Mouse (Mus musculus): ENCODE measurements around the gene B230217C12Rik. TPM values are rescaled to one million over a fixed set of nuclear protein-coding genes. Genes with fewer than 3 reads are reported as not detected.
A peak's percentile ranks its signal among the peaks of the same experiment; 100 is the strongest.

The B230217C12Rik gene
- polyA plus RNA-seq, 1 experiment from 2014 or later: 15.0 TPM

GRCm38 (mm10) chr11:97800691-97801408 lies 39.7 kb upstream of the B230217C12Rik start:
- Histone ChIP-seq H3K4me3 (ENCODE audit: low read depth, low read length) (peak overlapping the region; percentile 80), H3K4me1 (ENCODE audit: control insufficient read depth, insufficient read depth, low read length) (peaks cover 32% of the 10 kb centered on the region), H3K4me2 (ENCODE audit: low read depth) (peak overlapping the region; percentile 67), H3K36me3 (ENCODE audit: control insufficient read depth, insufficient read depth, low read length) (no peaks in the 10 kb centered on the region), H3K27ac (ENCODE audit: low read depth, low read length) (peak overlapping the region; percentile 79), H3K9ac (ENCODE audit: low read length) (peak overlapping the region; percentile 74), H3K9me3 (ENCODE audit: control insufficient read depth, low read length) (no peaks in the 10 kb centered on the region), H3K27me3 (ENCODE audit: control insufficient read depth, insufficient read depth, low read length) (no peaks in the 10 kb centered on the region)
- 10% methylated on average over 17 of the region's 17 CpGs for WGBS
- ATAC-seq (ENCODE audit: insufficient read depth, low FRiP score, low TSS enrichment) (no peak), DNase-seq (ENCODE audit: low spot score) (no peak)

GRCm38 (mm10) chr11:97801409-97802193 lies 39.0 kb upstream of the B230217C12Rik start:
- DNase-seq (ENCODE audit: low spot score) (no peak), ATAC-seq (ENCODE audit: insufficient read depth, low FRiP score, low TSS enrichment) (no peak)
- no peaks in the 10 kb centered on the region for H3K9me3 ChIP-seq (ENCODE audit: control insufficient read depth, low read length)
- H3K27me3 ChIP-seq (ENCODE audit: control insufficient read depth, insufficient read depth, low read length): no peaks in the 10 kb centered on the region
- peaks cover 40% of the 10 kb centered on the region for H3K4me1 ChIP-seq (ENCODE audit: control insufficient read depth, insufficient read depth, low read length)
- peak overlapping the region; percentile 67 for H3K4me2 ChIP-seq (ENCODE audit: low read depth)
- H3K9ac ChIP-seq (ENCODE audit: low read length): no peak overlapping the region
- 27% methylated on average over 8 of the region's 8 CpGs for WGBS
- no peaks in the 10 kb centered on the region for H3K36me3 ChIP-seq (ENCODE audit: control insufficient read depth, insufficient read depth, low read length)
- H3K27ac ChIP-seq (ENCODE audit: low read depth, low read length): no peak overlapping the region
- H3K4me3 ChIP-seq (ENCODE audit: low read depth, low read length): peak overlapping the region; percentile 80

- Histone ChIP-seq H3K36me3 (ENCODE audit: control insufficient read depth, insufficient read depth, low read length) (no peaks in the 10 kb centered on the region), H3K27ac (ENCODE audit: low read depth, low read length) (no peak overlapping the region), H3K9ac (ENCODE audit: low read length) (no peak overlapping the region), H3K9me3 (ENCODE audit: control insufficient read depth, low read length) (no peaks in the 10 kb centered on the region), H3K27me3 (ENCODE audit: control insufficient read depth, insufficient read depth, low read length) (no peaks in the 10 kb centered on the region), H3K4me3 (ENCODE audit: low read depth, low read length) (peak overlapping the region; percentile 80; the same call in 1 of the 2 replicates), H3K4me1 (ENCODE audit: control insufficient read depth, insufficient read depth, low read length) (peaks cover 41% of the 10 kb centered on the region), H3K4me2 (ENCODE audit: low read depth) (peak overlapping the region; percentile 67)
- no peak for ATAC-seq (ENCODE audit: insufficient read depth, low FRiP score, low TSS enrichment)
- 52% methylated on average over 1 of the region's 1 CpGs for WGBS
- DNase-seq (ENCODE audit: low spot score): no peak
These were observed 38.4 kb upstream of the B230217C12Rik start for GRCm38 (mm10) chr11:97802194-97802470.

GRCm38 (mm10) chr11:97802495-97802894 lies 38.1 kb upstream of the B230217C12Rik start:
- peaks cover 41% of the 10 kb centered on the region for H3K4me1 ChIP-seq (ENCODE audit: control insufficient read depth, insufficient read depth, low read length)
- DNase-seq (ENCODE audit: low spot score): no peak

GRCm38 (mm10) chr11:97803847-97804246 lies 36.7 kb upstream of the B230217C12Rik start:
- Histone ChIP-seq H3K4me1 (ENCODE audit: control insufficient read depth, insufficient read depth, low read length) (peaks cover 54% of the 10 kb centered on the region), H3K27ac (ENCODE audit: low read depth, low read length) (no peak overlapping the region), H3K36me3 (ENCODE audit: control insufficient read depth, insufficient read depth, low read length) (no peaks in the 10 kb centered on the region; the same call in 1 of the 2 replicates), H3K4me3 (ENCODE audit: low read depth, low read length) (no peak overlapping the region), H3K9ac (ENCODE audit: low read length) (no peak overlapping the region), H3K27me3 (ENCODE audit: control insufficient read depth, insufficient read depth, low read length) (no peaks in the 10 kb centered on the region), H3K4me2 (ENCODE audit: low read depth) (no peak overlapping the region), H3K9me3 (ENCODE audit: control insufficient read depth, low read length) (no peaks in the 10 kb centered on the region)
- WGBS: 75% methylated on average over 5 of the region's 5 CpGs
- ATAC-seq (ENCODE audit: insufficient read depth, low FRiP score, low TSS enrichment): no peak
- DNase-seq (ENCODE audit: low spot score): no peak

More at GRCm38 (mm10) chr11:97802495-97802894, 38.1 kb upstream of the B230217C12Rik start:
- WGBS: 46% methylated on average over 6 of the region's 6 CpGs
- H3K4me2 ChIP-seq (ENCODE audit: low read depth): no peak overlapping the region
- no peak for ATAC-seq (ENCODE audit: insufficient read depth, low FRiP score, low TSS enrichment)
- H3K27me3 ChIP-seq (ENCODE audit: control insufficient read depth, insufficient read depth, low read length): no peaks in the 10 kb centered on the region
- H3K4me3 ChIP-seq (ENCODE audit: low read depth, low read length): no peak overlapping the region
- no peaks in the 10 kb centered on the region for H3K9me3 ChIP-seq (ENCODE audit: control insufficient read depth, low read length)
- H3K27ac ChIP-seq (ENCODE audit: low read depth, low read length): no peak overlapping the region
- no peaks in the 10 kb centered on the region; the same call in 1 of the 2 replicates for H3K36me3 ChIP-seq (ENCODE audit: control insufficient read depth, insufficient read depth, low read length)
- no peak overlapping the region for H3K9ac ChIP-seq (ENCODE audit: low read length)

GRCm38 (mm10) chr11:97804841-97805661 lies 35.5 kb upstream of the B230217C12Rik start:
- Histone ChIP-seq H3K36me3 (ENCODE audit: control insufficient read depth, insufficient read depth, low read length) (no peaks in the 10 kb centered on the region; the same call in 1 of the 2 replicates), H3K27ac (ENCODE audit: low read depth, low read length) (no peak overlapping the region), H3K4me1 (ENCODE audit: control insufficient read depth, insufficient read depth, low read length) (peaks cover 60% of the 10 kb centered on the region), H3K4me3 (ENCODE audit: low read depth, low read length) (no peak overlapping the region), H3K9ac (ENCODE audit: low read length) (no peak overlapping the region), H3K27me3 (ENCODE audit: control insufficient read depth, insufficient read depth, low read length) (no peaks in the 10 kb centered on the region), H3K9me3 (ENCODE audit: control insufficient read depth, low read length) (no peaks in the 10 kb centered on the region), H3K4me2 (ENCODE audit: low read depth) (0 out of 2 replicates have a peak overlapping the region, but pooled peaks have one; percentile 2)
- DNase-seq (ENCODE audit: low spot score) (no peak), ATAC-seq (ENCODE audit: insufficient read depth, low FRiP score, low TSS enrichment) (no peak)
- WGBS: 40% methylated on average over 9 of the region's 9 CpGs

GRCm38 (mm10) chr11:97805662-97806612 lies 34.6 kb upstream of the B230217C12Rik start:
- Histone ChIP-seq H3K36me3 (ENCODE audit: control insufficient read depth, insufficient read depth, low read length) (no peaks in the 10 kb centered on the region; the same call in 1 of the 2 replicates), H3K9me3 (ENCODE audit: control insufficient read depth, low read length) (no peaks in the 10 kb centered on the region), H3K4me1 (ENCODE audit: control insufficient read depth, insufficient read depth, low read length) (peaks cover 63% of the 10 kb centered on the region), H3K4me3 (ENCODE audit: low read depth, low read length) (no peak overlapping the region), H3K27me3 (ENCODE audit: control insufficient read depth, insufficient read depth, low read length) (no peaks in the 10 kb centered on the region), H3K4me2 (ENCODE audit: low read depth) (no peak overlapping the region), H3K27ac (ENCODE audit: low read depth, low read length) (no peak overlapping the region), H3K9ac (ENCODE audit: low read length) (no peak overlapping the region)
- DNase-seq (ENCODE audit: low spot score) (peak; percentile 9), ATAC-seq (ENCODE audit: insufficient read depth, low FRiP score, low TSS enrichment) (0 out of 2 replicates have a peak, but pooled peaks have one; percentile 38)
- 59% methylated on average over 15 of the region's 15 CpGs for WGBS

GRCm38 (mm10) chr11:97806613-97806964 lies 34.0 kb upstream of the B230217C12Rik start:
- WGBS: 73% methylated on average over 7 of the region's 7 CpGs
- H3K4me1 ChIP-seq (ENCODE audit: control insufficient read depth, insufficient read depth, low read length): peaks cover 64% of the 10 kb centered on the region
- ATAC-seq (ENCODE audit: insufficient read depth, low FRiP score, low TSS enrichment): no peak

More at GRCm38 (mm10) chr11:97806613-97806964, 34.0 kb upstream of the B230217C12Rik start:
- no peak for DNase-seq (ENCODE audit: low spot score)
- Histone ChIP-seq H3K27ac (ENCODE audit: low read depth, low read length) (no peak overlapping the region), H3K4me2 (ENCODE audit: low read depth) (no peak overlapping the region), H3K9me3 (ENCODE audit: control insufficient read depth, low read length) (no peaks in the 10 kb centered on the region), H3K9ac (ENCODE audit: low read length) (no peak overlapping the region), H3K4me3 (ENCODE audit: low read depth, low read length) (no peak overlapping the region), H3K27me3 (ENCODE audit: control insufficient read depth, insufficient read depth, low read length) (no peaks in the 10 kb centered on the region), H3K36me3 (ENCODE audit: control insufficient read depth, insufficient read depth, low read length) (no peaks in the 10 kb centered on the region; the same call in 1 of the 2 replicates)
